Mouse (Mus musculus) spleen, postnatal 36 days (tissue): ENCODE data around the gene Cd40.

Experiments
- DNase-seq, 2 experiments: peaks; one replicate each; pipeline ENCODE4 v3.0.0; 2022; ENCODE audit warnings: low spot score in 2 of 2, mixed read lengths in 1 of 2

Cd40 gene

GRCm38 (mm10) chr2:165054888-165055852 lies at the start of gene Cd40:
Gene Cd40 (plus strand): TSS chr2:165055627.
- peak; percentile 87 to 89 for DNase-seq

GRCm38 (mm10) chr2:165006813-165007212 lies 48.6 kb upstream of the Cd40 start:
- no peak for DNase-seq

GRCm38 (mm10) chr2:165007986-165008385 lies 47.4 kb upstream of the Cd40 start:
- no peak for DNase-seq

GRCm38 (mm10) chr2:165009161-165009560 lies 46.3 kb upstream of the Cd40 start:
- DNase-seq, result no peak

- no peak for DNase-seq
These were observed 45.8 kb upstream of the Cd40 start for GRCm38 (mm10) chr2:165009581-165009980.

- DNase-seq, result no peak
These were observed 45.1 kb upstream of the Cd40 start for GRCm38 (mm10) chr2:165010351-165010750.

- no peak for DNase-seq
These were observed 40.5 kb upstream of the Cd40 start for GRCm38 (mm10) chr2:165014935-165015334.

GRCm38 (mm10) chr2:165020490-165020889 lies 34.9 kb upstream of the Cd40 start:
- DNase-seq, result no peak

GRCm38 (mm10) chr2:165027163-165027562 lies 28.3 kb upstream of the Cd40 start:
- DNase-seq, result no peak

- DNase-seq, result no peak
These were observed 22.9 kb upstream of the Cd40 start for GRCm38 (mm10) chr2:165032533-165032932.

GRCm38 (mm10) chr2:165033306-165033705 lies 22.1 kb upstream of the Cd40 start:
- no peak for DNase-seq

- DNase-seq, result peak; percentile 96 to 97
These were observed 21.0 kb upstream of the Cd40 start, which contains the start of gene Ncoa5 for GRCm38 (mm10) chr2:165034131-165035057. Gene Ncoa5 (minus strand): TSS chr2:165034867.

- DNase-seq, result no peak
These were observed 20.4 kb upstream of the Cd40 start for GRCm38 (mm10) chr2:165035058-165035431.

- no peak for DNase-seq
These were observed 18.0 kb upstream of the Cd40 start for GRCm38 (mm10) chr2:165037415-165037814.

GRCm38 (mm10) chr2:165042126-165042525 lies 13.3 kb upstream of the Cd40 start:
- no peak for DNase-seq

GRCm38 (mm10) chr2:165043090-165043636 lies 12.3 kb upstream of the Cd40 start:
- no peak for DNase-seq

- no peak for DNase-seq
These were observed 11.7 kb upstream of the Cd40 start for GRCm38 (mm10) chr2:165043729-165044128.

GRCm38 (mm10) chr2:165049044-165049443 lies 6.4 kb upstream of the Cd40 start:
- DNase-seq, result no peak

- no peak for DNase-seq
These were observed 4.4 kb upstream of the Cd40 start for GRCm38 (mm10) chr2:165050826-165051548.

- no peak for DNase-seq
These were observed 3.9 kb upstream of the Cd40 start for GRCm38 (mm10) chr2:165051566-165051965.

- peak; percentile 33 to 36 for DNase-seq
These were observed 478 bp downstream of the Cd40 start for GRCm38 (mm10) chr2:165055905-165056304.
